Mouse (Mus musculus) heart, postnatal 0 days (tissue): ENCODE results near the gene Taf4. TPM values are rescaled to one million over a fixed set of nuclear protein-coding genes. Genes with fewer than 3 reads are reported as not detected.

ENCODE experiments used
- ATAC-seq: fragments of 200-750 bp; cut with Nextera tagmentation; 2 replicates; pipeline ENCODE4 v1.8.0; 2017; ENCODE audit warnings: low read depth, moderate number of reproducible peaks, moderate library complexity; ENCODE audit not compliant: insufficient read depth
- DNase-seq: peaks from one replicate; pipeline ENCODE4 v3.0.0-alpha.2; 2016; ENCODE audit warnings: low spot score
- H3K27ac ChIP-seq: fragments of 300-500 bp; sonication (generic); 2 replicates; pipeline ENCODE4 v1.5.1; 2014; ENCODE audit warnings: low read depth, mild to moderate bottlenecking
- H3K27me3 ChIP-seq: fragments of 300-500 bp; sonication (generic); 2 replicates; pipeline ENCODE4 v1.6.1; 2014; ENCODE audit warnings: low read length, mixed read lengths; ENCODE audit not compliant: control insufficient read depth, insufficient read depth
- H3K36me3 ChIP-seq: fragments of 300-500 bp; sonication (generic); replicated peaks from 2 replicates; pipeline ENCODE4 v1.6.1; 2014; ENCODE audit warnings: low read length, mixed read lengths; ENCODE audit not compliant: control insufficient read depth, insufficient read depth
- H3K4me1 ChIP-seq: fragments of 300-500 bp; sonication (generic); 2 replicates; pipeline ENCODE4 v1.6.1; 2014; ENCODE audit warnings: antibody characterized with exemption; ENCODE audit not compliant: control insufficient read depth, insufficient read depth
- H3K4me2 ChIP-seq: fragments of 300-500 bp; sonication (generic); 2 replicates; pipeline ENCODE4 v1.6.1; 2014; ENCODE audit warnings: low read depth, mild to moderate bottlenecking, low read length, moderate library complexity
- H3K4me3 ChIP-seq: fragments of 300-500 bp; sonication (generic); 2 replicates; pipeline ENCODE4 v1.5.1; 2014; ENCODE audit warnings: low read depth, low read length
- H3K9ac ChIP-seq: fragments of 300-500 bp; sonication (generic); replicated peaks from 2 replicates; pipeline ENCODE4 v1.6.1; 2014; ENCODE audit warnings: low read depth, low read length, mixed read lengths
- H3K9me3 ChIP-seq: fragments of 300-500 bp; sonication (generic); replicated peaks from 2 replicates; pipeline ENCODE4 v1.6.1; 2016; ENCODE audit warnings: low read length; ENCODE audit not compliant: control insufficient read depth
- CTCF ChIP-seq: IDR thresholded peaks from 2 replicates; pipeline ENCODE4 v1.5.1; 2016; ENCODE audit warnings: antibody characterized with exemption, control low read depth, low read depth
- EP300 ChIP-seq: IDR thresholded peaks from 2 replicates; pipeline ENCODE4 v1.6.1; 2016; ENCODE audit warnings: antibody characterized with exemption, low read depth
- WGBS: fragments of 180-500 bp; shearing (Covaris S2); extraction: QIAGEN DNeasy Blood & Tissue Kit; methylation state at CpG from one replicate; pipeline ENCODE4 v1.1.7; 2014; 5-methylcytosine and 5-hydroxymethylcytosine counted together
- polyA plus RNA-seq: library from polyadenylated mRNA; unstranded; fragments of >200 nt; fragmentation: Nextera tagmentation; extraction: Ambion mirVana; gene quantifications from 2 replicates; pipeline ENCODE4 v1.2.1, GENCODE M21; 2015
- total RNA-seq: library from RNA; depleted of rRNA; stranded (reverse); fragments of >200 nt; gene quantifications from 2 replicates; pipeline ENCODE4 v1.2.3, GENCODE M21; 2014; ENCODE audit warnings: low replicate concordance

The Taf4 gene
- total and polyA plus RNA-seq, 2 experiments from 2014 or later = 1.8 to 4.4 TPM

DNA sequence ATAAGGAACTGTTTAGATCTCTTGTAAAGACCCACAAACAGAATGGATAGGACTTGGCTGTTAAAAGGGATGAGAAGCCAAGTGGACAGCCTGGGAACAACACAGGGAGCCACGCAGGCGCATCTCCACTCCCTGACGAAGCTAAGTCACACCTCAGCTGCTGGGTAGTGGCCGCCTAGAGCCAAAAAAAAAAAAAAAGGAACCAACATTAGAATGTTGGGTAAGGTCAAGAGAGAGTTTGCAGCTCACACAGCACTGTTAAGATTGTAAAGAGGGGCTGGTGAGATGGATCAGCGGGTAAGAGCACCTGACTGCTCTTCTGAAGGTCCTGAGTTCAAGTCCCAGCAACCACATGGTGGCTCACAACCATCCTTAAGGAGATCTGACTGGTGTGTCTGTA is 27.6 kb downstream of the Taf4 start:
- no peak overlapping the region for H3K4me3 ChIP-seq
- H3K4me2 ChIP-seq = no peak overlapping the region
- H3K27me3 ChIP-seq = no peaks in the 10 kb centered on the region
- TF ChIP-seq CTCF = no peak
- TF ChIP-seq EP300 = no peak
- no peaks in the 10 kb centered on the region for H3K9me3 ChIP-seq
- peaks cover 40% of the 10 kb centered on the region for H3K4me1 ChIP-seq
- no peaks in the 10 kb centered on the region for H3K36me3 ChIP-seq
- DNase-seq = no peak
- no peak overlapping the region for H3K27ac ChIP-seq
- ATAC-seq = no peak
- WGBS = 84% methylated on average over 5 of the region's 5 CpGs
- H3K9ac ChIP-seq = no peak overlapping the region

DNA sequence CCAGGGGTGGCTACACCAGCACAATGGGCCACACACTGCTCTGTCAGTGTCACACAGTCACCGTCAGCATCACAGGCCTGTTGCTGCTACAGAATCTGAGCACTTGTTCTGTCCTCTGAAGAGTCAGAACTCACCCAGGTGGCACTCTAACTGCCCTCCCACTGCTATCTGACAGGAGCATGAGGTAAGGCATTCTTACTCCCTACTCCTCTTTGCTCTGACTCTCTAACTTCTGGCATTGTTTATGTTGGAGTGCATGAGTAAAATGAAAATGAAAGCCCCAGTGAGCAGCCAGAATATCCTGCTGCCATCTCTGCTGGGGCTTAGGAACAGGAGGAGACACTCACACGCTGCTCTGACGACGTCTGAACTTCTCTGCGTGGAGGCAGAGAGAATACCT is 28.8 kb downstream of the Taf4 start:
- no peak overlapping the region for H3K4me2 ChIP-seq
- TF ChIP-seq CTCF (no peak), EP300 (no peak)
- no peaks in the 10 kb centered on the region for H3K27me3 ChIP-seq
- no peaks in the 10 kb centered on the region for H3K9me3 ChIP-seq
- no peak overlapping the region for H3K9ac ChIP-seq
- H3K36me3 ChIP-seq = no peaks in the 10 kb centered on the region
- H3K4me3 ChIP-seq = no peak overlapping the region
- WGBS = 26% methylated on average over 5 of the region's 5 CpGs
- H3K27ac ChIP-seq = no peak overlapping the region; the same call in 1 of the 2 replicates
- H3K4me1 ChIP-seq = peaks cover 40% of the 10 kb centered on the region
- ATAC-seq (no peak), DNase-seq (no peak)

DNA sequence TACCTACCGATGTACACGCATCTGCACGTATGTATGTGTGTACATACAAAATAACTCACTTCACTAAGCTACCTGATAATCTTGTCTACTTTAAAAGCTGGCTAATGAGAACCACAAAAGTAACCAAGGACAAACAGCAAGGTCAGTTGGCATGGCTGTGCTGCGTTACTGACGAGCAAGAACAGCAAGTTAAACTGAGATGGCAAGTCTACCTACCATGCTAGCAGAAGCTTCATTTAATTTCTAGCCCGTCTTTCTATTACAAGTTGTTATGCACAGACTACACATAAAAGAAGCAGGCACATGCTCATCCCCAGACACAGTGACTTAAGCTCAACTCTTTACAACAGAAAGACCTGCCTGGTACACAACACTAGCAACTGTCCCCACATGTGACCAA is 29.9 kb downstream of the Taf4 start:
- ATAC-seq (no peak), DNase-seq (no peak)
- 54% methylated on average over 6 of the region's 6 CpGs for WGBS
- no peaks in the 10 kb centered on the region for H3K27me3 ChIP-seq
- H3K9ac ChIP-seq = no peak overlapping the region
- TF ChIP-seq CTCF = no peak
- no peak overlapping the region for H3K4me2 ChIP-seq
- H3K4me1 ChIP-seq = peaks cover 34% of the 10 kb centered on the region
- no peak overlapping the region for H3K4me3 ChIP-seq
- H3K27ac ChIP-seq = peak overlapping the region; percentile 52; the same call in 1 of the 2 replicates
- H3K36me3 ChIP-seq = no peaks in the 10 kb centered on the region
- no peaks in the 10 kb centered on the region for H3K9me3 ChIP-seq

DNA sequence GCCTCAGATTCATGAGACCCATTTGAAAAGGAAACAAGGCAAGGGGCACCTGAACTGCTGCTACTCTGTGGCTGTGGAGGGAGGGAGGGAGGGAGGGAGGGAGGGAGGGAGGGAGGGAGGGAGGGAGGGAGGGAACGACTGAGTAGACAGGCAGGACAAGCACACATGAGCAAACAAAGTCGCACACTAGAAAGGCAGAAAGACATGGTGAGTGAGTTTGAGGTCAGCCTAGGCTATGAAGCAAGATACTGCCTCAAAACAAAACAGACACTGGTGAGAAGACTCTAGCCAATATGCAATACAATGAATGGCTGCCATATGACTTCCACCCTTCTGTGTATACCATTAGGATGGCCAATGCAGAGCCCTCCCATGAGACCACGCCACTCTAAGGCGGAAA is 31.4 kb downstream of the Taf4 start:
- H3K36me3 ChIP-seq = no peaks in the 10 kb centered on the region
- no peak overlapping the region for H3K4me2 ChIP-seq
- DNase-seq (no peak), ATAC-seq (no peak; the same call in 1 of the 2 replicates)
- peaks cover 31% of the 10 kb centered on the region for H3K4me1 ChIP-seq
- no peak overlapping the region for H3K4me3 ChIP-seq
- no peak overlapping the region for H3K27ac ChIP-seq
- no peak overlapping the region for H3K9ac ChIP-seq
- H3K9me3 ChIP-seq = no peaks in the 10 kb centered on the region
- no peaks in the 10 kb centered on the region for H3K27me3 ChIP-seq
- TF ChIP-seq CTCF (no peak), EP300 (no peak)
- WGBS = 57% methylated on average over 4 of the region's 4 CpGs

DNA sequence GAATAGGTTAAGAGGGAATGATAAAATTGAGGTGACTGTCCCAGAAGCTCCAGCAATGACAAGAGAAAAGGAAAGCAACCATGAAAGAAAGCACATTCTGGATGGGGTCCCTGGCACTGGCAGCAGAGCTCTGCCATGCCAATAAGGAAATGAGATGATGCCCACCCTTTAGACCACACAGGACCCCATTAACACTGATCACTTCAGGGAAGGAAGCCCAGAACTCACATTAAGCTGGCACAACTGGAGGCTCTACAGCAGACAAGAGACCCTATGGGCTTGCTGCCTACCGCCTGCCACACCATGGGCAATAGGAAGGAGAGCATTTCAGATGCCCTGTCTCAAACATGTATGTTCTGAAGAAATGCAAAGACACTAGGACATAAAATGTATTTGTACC is 34.8 kb downstream of the Taf4 start:
- Histone ChIP-seq H3K4me3 (no peak overlapping the region), H3K27ac (no peak overlapping the region), H3K4me2 (no peak overlapping the region), H3K9ac (no peak overlapping the region), H3K27me3 (no peaks in the 10 kb centered on the region), H3K9me3 (no peaks in the 10 kb centered on the region), H3K4me1 (peaks cover 20% of the 10 kb centered on the region), H3K36me3 (no peaks in the 10 kb centered on the region)
- TF ChIP-seq CTCF (no peak), EP300 (no peak)
- DNase-seq (no peak), ATAC-seq (no peak)
- WGBS = 100% methylated on average over 1 of the region's 1 CpGs

DNA sequence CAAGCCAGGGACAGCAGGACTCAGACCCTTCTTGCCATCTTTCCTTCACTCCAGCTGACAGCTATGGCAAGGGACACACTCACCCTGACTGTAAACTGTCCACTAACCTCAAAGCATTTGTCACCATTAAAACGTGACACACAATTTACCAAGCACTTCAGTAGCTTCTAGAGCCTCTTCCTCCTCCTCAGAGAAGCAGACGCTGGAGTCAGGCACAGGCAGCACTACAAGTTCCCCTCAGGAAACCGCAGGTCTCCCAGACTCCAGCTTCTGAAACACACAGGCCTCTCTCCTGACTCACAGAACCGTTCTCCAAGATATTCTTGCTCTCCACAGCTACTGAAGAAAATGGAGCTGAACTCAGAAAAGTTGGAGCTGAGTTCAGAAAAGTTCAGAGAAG is 39.4 kb downstream of the Taf4 start:
- no peaks in the 10 kb centered on the region for H3K4me1 ChIP-seq
- H3K27me3 ChIP-seq = no peaks in the 10 kb centered on the region
- TF ChIP-seq CTCF (no peak), EP300 (no peak)
- 58% methylated on average over 4 of the region's 4 CpGs for WGBS
- ATAC-seq (no peak), DNase-seq (no peak)
- H3K4me3 ChIP-seq = no peak overlapping the region
- H3K4me2 ChIP-seq = no peak overlapping the region
- H3K36me3 ChIP-seq = peaks cover 18% of the 10 kb centered on the region
- H3K9ac ChIP-seq = no peak overlapping the region
- no peak overlapping the region for H3K27ac ChIP-seq
- H3K9me3 ChIP-seq = no peaks in the 10 kb centered on the region
